Mouse (Mus musculus) liver, postnatal 0 days (tissue): ENCODE results near the gene Cebpe.

Source experiments
- CTCF ChIP-seq: sonication (generic); IDR thresholded peaks from 2 replicates; pipeline ENCODE4 v1.5.1; 2016; ENCODE audit warnings: antibody characterized with exemption, low read depth
- EP300 ChIP-seq: IDR thresholded peaks from 2 replicates; pipeline ENCODE4 v1.6.1; 2016; ENCODE audit warnings: antibody characterized with exemption, low read depth, mild to moderate bottlenecking

- TF ChIP-seq CTCF (peak; percentile 90), EP300 (no peak)
These were observed 2.1 kb upstream of the Cebpe start for GRCm38 (mm10) chr14:54714121-54714520.
